Mouse (Mus musculus) monocyte, adult 5-6 weeks (primary cell): ENCODE measurements around the gene 0610040J01Rik. TPM values are rescaled to one million over a fixed set of nuclear protein-coding genes. Genes with fewer than 3 reads are reported as not detected.

Experiments
- ATAC-seq: fragments of 153-309, 156-312 bp; replicated peaks from 2 replicates; pipeline ENCODE4 v1.8.0; 2017; ENCODE audit warnings: mild to moderate bottlenecking; ENCODE audit not compliant: low TSS enrichment, insufficient number of reproducible peaks, severe bottlenecking, poor library complexity, low FRiP score
- total RNA-seq: library from RNA; stranded (forward); fragments of 200-1000, 200-491, 200-594 nt; gene quantifications from 3 replicates; pipeline ENCODE4 v1.2.3, GENCODE M21; 2017

Gene 0610040J01Rik
- total RNA-seq, 1 experiment from 2014 or later = 1.5 TPM

- no peak for ATAC-seq
Measured at GRCm38 (mm10) chr5:63827415-63828053, 15.4 kb downstream of the 0610040J01Rik start.

GRCm38 (mm10) chr5:63828380-63829185 is 16.4 kb downstream of the 0610040J01Rik start:
- ATAC-seq = peak; percentile 45

GRCm38 (mm10) chr5:63831054-63831453 is 18.9 kb downstream of the 0610040J01Rik start:
- peak; percentile 44; the same call in 1 of the 2 replicates for ATAC-seq

DNA sequence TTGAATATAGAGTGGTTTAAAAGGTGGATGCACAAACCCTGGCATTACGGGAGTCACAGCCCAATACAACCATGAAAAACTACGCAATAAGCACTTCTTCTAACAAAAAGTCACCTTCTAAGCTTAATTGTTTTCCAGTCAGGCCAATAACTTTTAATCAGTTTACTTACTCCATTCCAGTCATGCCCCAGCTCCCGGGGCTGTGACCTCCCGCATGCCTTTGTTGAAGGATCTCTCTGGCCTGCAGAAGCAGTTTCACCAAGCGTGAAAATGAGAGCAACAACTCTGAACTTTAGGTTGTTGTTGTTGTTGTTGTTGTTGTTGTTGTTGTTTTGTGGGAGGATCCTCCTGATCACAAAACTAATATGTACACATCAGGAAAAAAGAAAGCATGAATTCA is 21.8 kb downstream of the 0610040J01Rik start:
- no peak for ATAC-seq

GRCm38 (mm10) chr5:63834435-63834834 is 22.3 kb downstream of the 0610040J01Rik start:
- no peak for ATAC-seq

DNA sequence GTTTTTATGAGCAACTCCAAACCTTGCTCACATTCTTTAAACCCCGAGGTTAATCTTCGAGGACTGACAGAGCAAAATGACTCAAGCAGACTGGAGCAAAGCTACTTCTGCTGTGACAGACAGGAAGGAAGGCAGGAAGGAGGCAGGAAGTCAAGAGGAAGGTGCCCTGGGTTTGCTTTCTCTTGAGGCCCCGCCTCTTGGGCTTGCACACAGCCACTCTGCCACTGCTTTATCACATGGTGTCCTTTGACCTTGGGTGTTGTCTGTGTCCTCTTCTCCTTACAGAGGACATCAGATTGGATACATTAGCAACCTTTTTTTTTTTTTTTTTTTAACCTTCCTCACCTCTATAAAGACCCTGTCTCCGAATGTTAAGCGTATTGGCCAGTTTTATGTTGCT is 25.0 kb downstream of the 0610040J01Rik start:
- no peak for ATAC-seq

DNA sequence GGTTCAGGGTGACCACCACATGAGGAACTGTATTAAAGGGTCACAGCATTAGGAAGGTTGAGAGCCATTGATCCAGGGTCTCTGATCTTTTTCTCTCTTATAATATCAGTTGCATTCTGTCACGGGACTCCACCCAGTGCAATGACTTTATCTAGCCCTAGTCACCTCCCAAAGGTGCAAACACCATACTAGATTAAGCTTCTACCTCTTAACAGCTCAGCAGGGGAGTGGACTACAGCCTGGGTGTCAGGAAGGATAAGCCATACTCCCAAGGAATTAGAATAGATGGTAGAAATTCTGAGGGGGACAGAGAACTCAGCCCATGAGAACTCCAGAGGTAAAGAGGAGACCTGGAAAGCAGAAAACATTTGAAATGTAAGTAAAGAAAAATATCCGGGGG is 25.7 kb downstream of the 0610040J01Rik start:
- no peak for ATAC-seq

DNA sequence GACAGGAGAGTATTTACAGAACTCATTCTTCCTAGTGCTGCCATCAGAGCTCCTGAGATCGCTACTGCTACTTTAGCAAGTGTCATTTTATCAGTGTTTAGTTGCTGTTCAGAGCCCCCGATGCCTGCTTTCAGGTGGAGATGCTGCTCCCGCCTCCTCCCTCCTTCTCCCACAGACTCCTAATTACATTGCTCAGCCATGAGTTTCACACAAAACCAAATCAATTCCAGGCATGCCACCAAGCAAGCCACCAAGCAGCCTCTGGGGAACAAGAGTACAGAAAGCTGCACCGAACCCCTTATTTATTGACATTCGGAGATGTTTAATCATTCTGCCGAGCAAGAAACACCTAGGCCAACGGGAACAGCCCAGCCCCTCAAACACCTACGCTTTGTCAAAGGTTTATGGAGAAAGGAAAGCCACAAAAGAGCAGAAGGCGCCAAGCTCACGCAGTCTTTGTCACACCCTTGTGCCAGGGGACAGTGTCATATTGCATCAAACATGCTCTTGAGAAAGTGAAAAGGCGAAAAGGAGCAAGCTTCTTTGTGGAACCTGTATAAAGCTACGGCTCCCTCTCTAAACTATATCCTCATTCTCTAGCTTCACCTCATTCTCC is 27.7 kb downstream of the 0610040J01Rik start:
- ATAC-seq = no peak

- ATAC-seq = no peak
Measured at GRCm38 (mm10) chr5:63847080-63847479, 34.9 kb downstream of the 0610040J01Rik start.

DNA sequence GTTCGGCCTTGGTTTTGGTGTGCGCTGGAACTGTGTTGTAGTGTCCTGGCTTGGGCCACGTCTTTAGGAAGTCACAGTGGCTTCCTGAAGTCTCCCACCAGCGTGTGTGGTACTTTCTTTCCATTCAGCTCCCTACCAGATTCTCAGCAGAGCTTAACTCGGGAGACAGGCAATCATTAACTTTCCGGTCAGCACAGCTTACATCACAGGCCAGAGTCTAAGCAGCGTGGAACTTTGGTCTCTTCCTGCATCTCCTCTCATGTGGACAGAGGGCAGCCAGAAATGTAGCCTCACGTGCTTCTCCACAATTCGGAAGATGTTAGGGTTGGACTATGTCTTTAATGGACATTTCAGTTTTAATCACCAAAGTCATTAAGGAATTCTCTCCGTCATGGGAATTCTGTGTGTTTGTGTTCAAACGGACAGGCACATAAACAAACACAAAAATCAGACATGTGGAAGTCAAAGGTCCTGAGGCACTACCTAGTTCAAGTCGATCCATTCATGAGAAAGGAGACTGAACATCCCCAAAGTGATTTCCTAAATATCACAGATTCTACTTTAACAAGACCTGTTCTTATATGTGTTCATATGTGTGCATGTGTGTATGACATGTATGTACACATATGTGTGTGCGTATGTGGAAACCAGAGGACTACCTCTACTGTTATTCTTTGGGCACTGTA is 35.5 kb downstream of the 0610040J01Rik start:
- no peak for ATAC-seq

DNA sequence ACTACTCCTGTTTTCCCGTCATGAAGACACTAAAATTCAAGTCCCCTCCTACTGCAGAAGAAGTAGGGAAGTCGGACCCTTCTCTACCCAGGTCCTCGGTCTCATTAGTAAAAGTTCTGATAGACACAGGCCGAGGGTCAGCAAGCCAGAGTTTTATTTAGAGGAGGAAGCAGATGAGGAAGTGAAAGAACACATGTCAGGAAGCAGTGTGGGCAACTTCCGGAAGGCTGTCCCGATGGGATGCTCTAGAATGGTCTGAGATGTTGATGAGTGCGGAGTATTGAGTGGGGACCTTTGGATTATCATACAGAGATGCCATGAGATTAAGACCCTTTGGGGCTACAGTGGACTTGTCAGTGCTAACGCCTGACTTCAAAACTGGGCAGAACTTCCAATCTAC is 46.7 kb downstream of the 0610040J01Rik start:
- ATAC-seq = no peak

DNA sequence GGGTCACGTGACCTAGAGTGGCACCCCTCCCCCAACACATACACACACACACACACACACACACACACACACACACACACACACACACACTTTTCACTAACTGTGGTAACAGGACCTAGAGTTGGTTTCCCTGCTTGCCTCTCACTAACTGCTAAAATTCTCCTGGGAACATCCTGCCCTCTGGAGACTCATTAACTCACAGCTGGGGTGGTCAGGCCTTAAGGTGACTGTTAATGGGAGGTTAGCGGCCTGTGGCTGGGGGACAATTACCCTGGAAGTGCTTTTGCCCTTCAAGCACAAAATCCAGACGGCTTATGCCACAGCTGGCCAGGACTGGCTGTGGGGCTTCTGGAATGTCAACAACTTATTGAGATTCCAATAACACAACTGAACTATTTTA is 55.3 kb downstream of the 0610040J01Rik start:
- ATAC-seq = no peak

- ATAC-seq = no peak
Measured at GRCm38 (mm10) chr5:63872176-63872932, 60.2 kb downstream of the 0610040J01Rik start.

DNA sequence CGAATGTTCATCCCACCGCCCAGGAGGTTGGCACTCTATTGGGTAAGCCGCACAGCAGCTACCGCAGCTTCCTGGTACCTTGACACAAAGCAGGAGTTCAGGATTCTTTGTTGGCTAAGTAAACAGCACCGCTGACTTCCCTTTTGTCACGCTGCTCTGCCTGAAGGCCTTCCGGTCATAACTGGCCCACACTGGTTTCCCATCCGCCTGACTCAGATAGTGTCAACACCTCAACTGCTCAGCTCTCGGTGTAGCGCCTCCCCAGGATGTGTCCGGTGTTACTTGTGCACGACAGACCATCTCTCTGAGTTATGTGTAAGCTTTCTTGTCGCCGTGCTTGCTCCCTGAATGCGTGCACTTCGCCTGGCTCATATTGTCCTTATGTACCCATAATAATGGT is 62.7 kb downstream of the 0610040J01Rik start:
- no peak; the same call in 1 of the 2 replicates for ATAC-seq

GRCm38 (mm10) chr5:63876081-63876480 is 63.9 kb downstream of the 0610040J01Rik start:
- no peak for ATAC-seq

GRCm38 (mm10) chr5:63879026-63879425 is 66.9 kb downstream of the 0610040J01Rik start:
- no peak for ATAC-seq

GRCm38 (mm10) chr5:63886292-63886691 is 74.1 kb downstream of the 0610040J01Rik start:
- ATAC-seq = no peak

DNA sequence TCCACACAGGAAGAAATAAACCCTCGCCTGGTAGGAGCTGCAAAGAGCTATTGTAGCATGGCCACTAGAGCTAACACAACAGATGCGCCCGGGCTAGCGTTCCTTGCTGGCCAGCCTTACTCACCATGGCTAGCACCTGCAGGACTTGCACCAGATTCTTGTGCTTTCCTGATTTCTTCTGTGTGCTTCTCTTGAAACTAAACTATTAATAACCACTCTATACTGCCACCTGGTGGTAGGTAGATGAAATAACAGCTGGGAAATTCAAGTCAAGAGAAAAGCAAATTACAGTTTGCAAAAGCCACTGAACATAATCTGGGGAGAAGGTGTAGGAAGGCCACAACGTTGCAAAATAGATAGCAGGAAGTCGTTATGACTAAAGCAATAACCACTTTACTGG is 74.5 kb downstream of the 0610040J01Rik start:
- ATAC-seq = peak; percentile 40; the same call in 1 of the 2 replicates
